Mouse (Mus musculus) forebrain, embryonic 15.5 days (tissue): ENCODE measurements around the gene Cnnm3. TPM values are rescaled to one million over a fixed set of nuclear protein-coding genes. Genes with fewer than 3 reads are reported as not detected.

Experiments used
- ATAC-seq: fragments of 200-750 bp; cut with Nextera tagmentation; replicated peaks from 2 replicates; pipeline ENCODE4 v1.8.0; 2017; ENCODE audit warnings: mild to moderate bottlenecking, moderate TSS enrichment, moderate library complexity
- H3K27ac ChIP-seq: fragments of 300-500 bp; sonication (generic); replicated peaks from 2 replicates; pipeline ENCODE4 v1.5.1; 2015; ENCODE audit warnings: mild to moderate bottlenecking, inconsistent platforms
- H3K27me3 ChIP-seq: fragments of 300-500 bp; sonication (generic); 2 replicates; pipeline ENCODE4 v1.6.1; 2015; ENCODE audit warnings: inconsistent platforms
- H3K36me3 ChIP-seq: fragments of 300-500 bp; sonication (generic); 2 replicates; pipeline ENCODE4 v1.6.1; 2015; ENCODE audit warnings: mild to moderate bottlenecking, inconsistent platforms
- H3K4me1 ChIP-seq: fragments of 300-500 bp; sonication (generic); 2 replicates; pipeline ENCODE4 v1.6.1; 2015; ENCODE audit warnings: inconsistent platforms
- H3K4me2 ChIP-seq: fragments of 300-500 bp; sonication (generic); replicated peaks from 2 replicates; pipeline ENCODE4 v1.6.1; 2015; ENCODE audit warnings: mild to moderate bottlenecking, inconsistent platforms
- H3K4me3 ChIP-seq: fragments of 300-500 bp; sonication (generic); 2 replicates; pipeline ENCODE4 v1.5.1; 2015; ENCODE audit warnings: mild to moderate bottlenecking, inconsistent platforms
- H3K9ac ChIP-seq: fragments of 300-500 bp; sonication (generic); replicated peaks from 2 replicates; pipeline ENCODE4 v1.6.1; 2015; ENCODE audit warnings: mild to moderate bottlenecking, inconsistent platforms
- H3K9me3 ChIP-seq: fragments of 300-500 bp; sonication (generic); 2 replicates; pipeline ENCODE4 v1.6.1; 2016; ENCODE audit warnings: inconsistent platforms
- WGBS: fragments of 180-500 bp; shearing (Covaris S2); methylation state at CpG from one replicate; pipeline ENCODE4 v1.1.7; 2015; ENCODE audit warnings: mixed read lengths; 5-methylcytosine and 5-hydroxymethylcytosine counted together
- polyA plus RNA-seq: library from polyadenylated mRNA; unstranded; fragments of >200 nt; fragmentation: Nextera tagmentation; extraction: Ambion mirVana; gene quantifications from 2 replicates; pipeline ENCODE4 v1.2.1, GENCODE M21; 2015

The Cnnm3 gene
- polyA plus RNA-seq, 1 experiment from 2014 or later, result 5.9 TPM

- no peak overlapping the region for H3K4me3 ChIP-seq
- peaks cover 54% of the 10 kb centered on the region for H3K4me1 ChIP-seq
- WGBS, result 86% methylated on average over 17 of the region's 17 CpGs
- H3K9me3 ChIP-seq, result no peaks in the 10 kb centered on the region
- peaks cover 65% of the 10 kb centered on the region for H3K36me3 ChIP-seq
- no peaks in the 10 kb centered on the region for H3K27me3 ChIP-seq
- no peak overlapping the region for H3K4me2 ChIP-seq
- H3K9ac ChIP-seq, result no peak overlapping the region
- no peak overlapping the region for H3K27ac ChIP-seq
- ATAC-seq, result no peak
Observed at GRCm38 (mm10) chr1:36551904-36552303, 40.2 kb downstream of the Cnnm3 start.

- Histone ChIP-seq H3K9ac (no peak overlapping the region), H3K9me3 (no peaks in the 10 kb centered on the region), H3K27ac (no peak overlapping the region), H3K27me3 (no peaks in the 10 kb centered on the region), H3K4me2 (no peak overlapping the region), H3K4me1 (peaks cover 51% of the 10 kb centered on the region), H3K4me3 (no peak overlapping the region), H3K36me3 (peaks cover 65% of the 10 kb centered on the region)
- no peak for ATAC-seq
- 85% methylated on average over 16 of the region's 16 CpGs for WGBS
Observed at GRCm38 (mm10) chr1:36552506-36552905, 40.8 kb downstream of the Cnnm3 start.

- H3K9ac ChIP-seq, result peak overlapping the region; percentile 100
- 79% methylated on average over 21 of the region's 21 CpGs for WGBS
- no peak for ATAC-seq
- no peaks in the 10 kb centered on the region for H3K27me3 ChIP-seq
- no peaks in the 10 kb centered on the region for H3K9me3 ChIP-seq
- peak overlapping the region; percentile 79 for H3K4me3 ChIP-seq
- H3K4me2 ChIP-seq, result peak overlapping the region; percentile 94
- H3K36me3 ChIP-seq, result peaks cover 55% of the 10 kb centered on the region
- H3K4me1 ChIP-seq, result peaks cover 36% of the 10 kb centered on the region
- H3K27ac ChIP-seq, result 0 out of 2 replicates have a peak overlapping the region, but pooled peaks have one; percentile 2
Observed at GRCm38 (mm10) chr1:36554633-36555399, 43.1 kb downstream of the Cnnm3 start.

- H3K9me3 ChIP-seq, result no peaks in the 10 kb centered on the region
- peak overlapping the region; percentile 94 for H3K4me2 ChIP-seq
- WGBS, result 3% methylated on average over 8 of the region's 8 CpGs
- peak overlapping the region; percentile 79 for H3K4me3 ChIP-seq
- no peak for ATAC-seq
- H3K27me3 ChIP-seq, result no peaks in the 10 kb centered on the region
- H3K36me3 ChIP-seq, result peaks cover 44% of the 10 kb centered on the region
- H3K27ac ChIP-seq, result peak overlapping the region; percentile 98
- peaks cover 33% of the 10 kb centered on the region for H3K4me1 ChIP-seq
- H3K9ac ChIP-seq, result peak overlapping the region; percentile 100
Observed at GRCm38 (mm10) chr1:36555798-36556395, 44.2 kb downstream of the Cnnm3 start.

- H3K9ac ChIP-seq, result peak overlapping the region; percentile 100
- no peaks in the 10 kb centered on the region for H3K9me3 ChIP-seq
- peak overlapping the region; percentile 98 for H3K27ac ChIP-seq
- under 1% methylated on average over 52 of the region's 52 CpGs for whole genome bisulfite sequencing
- H3K4me3 ChIP-seq, result peak overlapping the region; percentile 79
- peaks cover 35% of the 10 kb centered on the region for H3K36me3 ChIP-seq
- peaks cover 33% of the 10 kb centered on the region for H3K4me1 ChIP-seq
- peak overlapping the region; percentile 94 for H3K4me2 ChIP-seq
- 0 out of 2 replicates have a peak, but pooled peaks cover 3% of the 10 kb centered on the region for H3K27me3 ChIP-seq
- ATAC-seq, result peak; percentile 86
Observed at GRCm38 (mm10) chr1:36556553-36557456, 45.1 kb downstream of the Cnnm3 start.

- WGBS, result under 1% methylated on average over 48 of the region's 48 CpGs
- H3K9ac ChIP-seq, result peak overlapping the region; percentile 100
- H3K27me3 ChIP-seq, result 0 out of 2 replicates have a peak, but pooled peaks cover 3% of the 10 kb centered on the region
- H3K4me2 ChIP-seq, result peak overlapping the region; percentile 94
- H3K4me1 ChIP-seq, result peaks cover 33% of the 10 kb centered on the region
- H3K36me3 ChIP-seq, result peaks cover 28% of the 10 kb centered on the region
- peak; percentile 75 for ATAC-seq
- peak overlapping the region; percentile 98 for H3K27ac ChIP-seq
- peak overlapping the region; percentile 79 for H3K4me3 ChIP-seq
- no peaks in the 10 kb centered on the region for H3K9me3 ChIP-seq
Observed at GRCm38 (mm10) chr1:36557457-36558011, 45.9 kb downstream of the Cnnm3 start.

GRCm38 (mm10) chr1:36558031-36558993 lies 46.6 kb downstream of the Cnnm3 start, which contains the start of gene Sema4c:
Gene Sema4c, minus strand, starts transcription at chr1:36558349.
- H3K4me3 ChIP-seq, result peak within 1 kb of the TSS; percentile 79
- peak; percentile 60 for ATAC-seq
- H3K36me3 ChIP-seq, result peaks cover 20% of the 10 kb centered on the region
- H3K27ac ChIP-seq, result peak within 1 kb of the TSS; percentile 98
- H3K9ac ChIP-seq, result peak within 1 kb of the TSS; percentile 100
- peaks cover 33% of the 10 kb centered on the region for H3K4me1 ChIP-seq
- H3K27me3 ChIP-seq, result 0 out of 2 replicates have a peak, but pooled peaks cover 3% of the 10 kb centered on the region
- H3K9me3 ChIP-seq, result no peaks in the 10 kb centered on the region
- WGBS, result under 1% methylated on average over 66 of the region's 69 CpGs
- H3K4me2 ChIP-seq, result peak within 1 kb of the TSS; percentile 94

GRCm38 (mm10) chr1:36559256-36559655 lies 47.6 kb downstream of the Cnnm3 start:
- Histone ChIP-seq H3K9ac (no peak overlapping the region), H3K9me3 (no peaks in the 10 kb centered on the region), H3K36me3 (peaks cover 11% of the 10 kb centered on the region; the same call in 1 of the 2 replicates), H3K27ac (0 out of 2 replicates have a peak overlapping the region, but pooled peaks have one; percentile 98), H3K4me1 (peaks cover 26% of the 10 kb centered on the region), H3K27me3 (0 out of 2 replicates have a peak, but pooled peaks cover 3% of the 10 kb centered on the region), H3K4me2 (no peak overlapping the region), H3K4me3 (peak overlapping the region; percentile 79; the same call in 1 of the 2 replicates)
- no peak for ATAC-seq
- whole genome bisulfite sequencing, result 9% methylated on average over 4 of the region's 4 CpGs

GRCm38 (mm10) chr1:36559888-36560287 lies 48.2 kb downstream of the Cnnm3 start:
- no peak overlapping the region for H3K9ac ChIP-seq
- no peaks in the 10 kb centered on the region for H3K9me3 ChIP-seq
- H3K4me1 ChIP-seq, result peaks cover 20% of the 10 kb centered on the region
- ATAC-seq, result no peak
- no peak overlapping the region for H3K27ac ChIP-seq
- WGBS, result 66% methylated on average over 5 of the region's 5 CpGs
- no peak overlapping the region for H3K4me2 ChIP-seq
- 0 out of 2 replicates have a peak, but pooled peaks cover 5% of the 10 kb centered on the region for H3K36me3 ChIP-seq
- 0 out of 2 replicates have a peak, but pooled peaks cover 3% of the 10 kb centered on the region for H3K27me3 ChIP-seq
- H3K4me3 ChIP-seq, result no peak overlapping the region

- H3K27ac ChIP-seq, result no peak overlapping the region
- H3K9ac ChIP-seq, result no peak overlapping the region
- 0 out of 2 replicates have a peak, but pooled peaks cover 3% of the 10 kb centered on the region for H3K27me3 ChIP-seq
- no peak overlapping the region for H3K4me3 ChIP-seq
- no peak for ATAC-seq
- peaks cover 10% of the 10 kb centered on the region for H3K4me1 ChIP-seq
- no peaks in the 10 kb centered on the region for H3K9me3 ChIP-seq
- WGBS, result 58% methylated on average over 6 of the region's 6 CpGs
- no peaks in the 10 kb centered on the region for H3K36me3 ChIP-seq
- H3K4me2 ChIP-seq, result no peak overlapping the region
Observed at GRCm38 (mm10) chr1:36560903-36561302, 49.2 kb downstream of the Cnnm3 start.
